Comparison of ENCODE assay signal across 8 mouse cellular contexts in the genomic region with DNA sequence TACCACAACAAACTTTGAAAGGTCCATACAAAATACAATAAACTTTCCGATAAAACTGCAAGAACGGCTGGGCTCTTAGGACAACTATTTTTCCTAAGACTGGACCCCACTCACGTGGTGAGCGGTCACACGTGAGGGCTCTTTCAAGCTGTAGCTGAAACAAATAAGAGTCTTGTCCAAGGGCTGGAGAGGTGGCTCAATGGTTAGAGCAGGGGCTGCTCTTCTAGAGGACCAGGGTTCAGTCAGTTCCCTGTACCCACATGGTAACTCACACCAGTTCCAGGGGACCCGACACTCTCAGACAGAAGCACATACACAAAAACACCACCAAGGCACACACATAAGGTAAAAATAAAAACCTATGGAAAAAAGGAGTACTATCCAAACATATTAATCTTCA.
DNase-seq lines count a peak whose midpoint lies in the region; ATAC-seq and TF ChIP-seq lines count a peak whose summit lies in the region.

No protein-coding gene starts in this region.

- 0 out of 2 replicates have a peak overlapping the region, but pooled peaks have one; percentile 87 for H3K27ac ChIP-seq in heart, embryonic 10.5 days
- H3K27ac ChIP-seq in thymus, adult 2 months (ENCODE audit: control insufficient read depth, insufficient read depth, low read length) = peak overlapping the region; percentile 99
- H3K27ac ChIP-seq in limb, embryonic 15.5 days = peak overlapping the region; percentile 90
- peak overlapping the region; percentile 82 for H3K27ac ChIP-seq in stomach, embryonic 16.5 days (ENCODE audit: low read length)

- H3K4me3 ChIP-seq in heart, embryonic 10.5 days = peak overlapping the region; percentile 53
- H3K4me3 ChIP-seq in thymus, adult 2 months (ENCODE audit: control insufficient read depth, insufficient read depth, low read length) = peak overlapping the region; percentile 95
- H3K4me3 ChIP-seq in limb, embryonic 15.5 days = peak overlapping the region; percentile 44
- H3K4me3 ChIP-seq in stomach, embryonic 16.5 days (replicated peaks; ENCODE audit: low read length) = peak overlapping the region; percentile 56

- TF ChIP-seq CTCF in thymus, adult 2 months (IDR thresholded peaks at IDR 0.05; ENCODE audit: borderline replicate concordance, control insufficient read depth, extremely low read depth, insufficient read depth, low read length, poor library complexity) = no peak

- H3K9me3 ChIP-seq in heart, embryonic 10.5 days = no peaks in the 10 kb centered on the region
- no peaks in the 10 kb centered on the region for H3K9me3 ChIP-seq in limb, embryonic 15.5 days
- H3K9me3 ChIP-seq in stomach, embryonic 16.5 days (replicated peaks; ENCODE audit: control insufficient read depth, low read length) = no peaks in the 10 kb centered on the region

- peaks cover 20% of the 10 kb centered on the region for H3K36me3 ChIP-seq in heart, embryonic 10.5 days
- 0 out of 2 replicates have a peak, but pooled peaks cover 3% of the 10 kb centered on the region for H3K36me3 ChIP-seq in thymus, adult 2 months (ENCODE audit: control insufficient read depth, insufficient read depth, low read length)
- H3K36me3 ChIP-seq in limb, embryonic 15.5 days = no peaks in the 10 kb centered on the region
- H3K36me3 ChIP-seq in stomach, embryonic 16.5 days (ENCODE audit: control insufficient read depth, insufficient read depth, low read length) = no peaks in the 10 kb centered on the region

- H3K4me1 ChIP-seq in heart, embryonic 10.5 days = peaks cover 70% of the 10 kb centered on the region
- H3K4me1 ChIP-seq in thymus, adult 2 months (replicated peaks; ENCODE audit: control insufficient read depth, insufficient read depth, low read length) = peaks cover 33% of the 10 kb centered on the region
- H3K4me1 ChIP-seq in limb, embryonic 15.5 days = peaks cover 57% of the 10 kb centered on the region
- H3K4me1 ChIP-seq in stomach, embryonic 16.5 days (ENCODE audit: control insufficient read depth, insufficient read depth, low read length) = peaks cover 48% of the 10 kb centered on the region

- H3K9ac ChIP-seq in limb, embryonic 15.5 days = no peak overlapping the region; the same call in 1 of the 2 replicates
- peak overlapping the region; percentile 66 for H3K9ac ChIP-seq in stomach, embryonic 16.5 days (ENCODE audit: low read length)

- peak overlapping the region; percentile 60 for H3K4me2 ChIP-seq in limb, embryonic 15.5 days
- peak overlapping the region; percentile 64 for H3K4me2 ChIP-seq in stomach, embryonic 16.5 days (ENCODE audit: low read depth, low read length)

- TF ChIP-seq POLR2A in thymus, adult 2 months (IDR thresholded peaks at IDR 0.05; ENCODE audit: control insufficient read depth, extremely low read depth, insufficient read depth, low read length, poor library complexity) = no peak

- intact Hi-C loops in heart, postnatal 36 days (cut with DNase I) = loop anchor here (2.0 to 5.0 kb wide), 2 partner anchors 19 to 40 kb away; no protein-coding TSS in a partner anchor

- no peak for ATAC-seq in limb, embryonic 15.5 days (ENCODE audit: insufficient number of reproducible peaks, low FRiP score, low TSS enrichment, low read depth)
- no peak for ATAC-seq in stomach, embryonic 16.5 days (ENCODE audit: insufficient read depth, low FRiP score)

- WGBS in heart, embryonic 10.5 days = 32% methylated on average over 6 of the region's 6 CpGs
- WGBS in thymus, adult 2 months = 12% methylated on average over 6 of the region's 6 CpGs
- 36% methylated on average over 6 of the region's 6 CpGs for WGBS in limb, embryonic 15.5 days
- 31% methylated on average over 6 of the region's 6 CpGs for WGBS in stomach, embryonic 16.5 days

- no peaks in the 10 kb centered on the region for H3K27me3 ChIP-seq in heart, embryonic 10.5 days (ENCODE audit: insufficient read depth, poor library complexity, severe bottlenecking)
- no peaks in the 10 kb centered on the region for H3K27me3 ChIP-seq in thymus, adult 2 months (ENCODE audit: control insufficient read depth, insufficient read depth, low read length)
- no peaks in the 10 kb centered on the region for H3K27me3 ChIP-seq in limb, embryonic 15.5 days
- no peaks in the 10 kb centered on the region for H3K27me3 ChIP-seq in stomach, embryonic 16.5 days (ENCODE audit: control insufficient read depth, insufficient read depth, low read length)

- no peak for DNase-seq in heart, embryonic 10.5 days (ENCODE audit: low spot score)
- DNase-seq in heart, postnatal 36 days = no peak
- DNase-seq in thymus, adult 2 months = peak; percentile 28
- no peak for DNase-seq in thymus, postnatal 10 days (ENCODE audit: low spot score in 2 of 2)
- DNase-seq in T-cell, adult 2 months (ENCODE audit: low spot score) = no peak
- DNase-seq in cerebellum, adult 9-11 months = no peak

Comparison
In these comparisons a context has a peak if more than half of its experiments do, and no peak if none do; other contexts are left out.
1. H3K4me3 ChIP-seq: peak in every context shown above with its lines; median percentile 95 in thymus, adult 2 months; 56 in stomach, embryonic 16.5 days; 53 in heart, embryonic 10.5 days; 44 in limb, embryonic 15.5 days.